Mouse (Mus musculus) MEL (cell line): ENCODE data around the gene Ctdspl. TPM values are rescaled to one million over a fixed set of nuclear protein-coding genes. Genes with fewer than 3 reads are reported as not detected.

Experiments used
- DNase-seq: peaks from one replicate; pipeline ENCODE4 v3.0.0; 2011; ENCODE audit warnings: low read depth, low spot score
- H3K27ac ChIP-seq: 2 replicates; pipeline ENCODE4 v1.5.1; 2012; ENCODE audit warnings: low read depth, mild to moderate bottlenecking, control low read depth, low read length, moderate library complexity; ENCODE audit not compliant: control insufficient read depth
- H3K27me3 ChIP-seq, 2 experiments: fragments of 150-350 bp in 1 of 2; sonication (generic) in 1 of 2; 2 replicates each; pipeline ENCODE4 v1.6.1; 2012; ENCODE audit warnings: low read length in 2 of 2, mild to moderate bottlenecking in 2 of 2, improper control_type of control experiment in 1 of 2, moderate library complexity in 1 of 2; ENCODE audit not compliant: insufficient read depth in 2 of 2, control insufficient read depth in 1 of 2
- H3K36me3 ChIP-seq, 2 experiments: 2 replicates each; pipeline ENCODE4 v1.6.1; 2012 to 2014; ENCODE audit warnings: low read length in 2 of 2, improper control_type of control experiment in 1 of 2, inconsistent platforms in 1 of 2, mild to moderate bottlenecking in 1 of 2; ENCODE audit not compliant: insufficient read depth in 2 of 2, control insufficient read depth in 1 of 2
- H3K4me1 ChIP-seq, 2 experiments: fragments of 150-350 bp in 1 of 2; sonication (generic) in 1 of 2; 2 replicates each; pipeline ENCODE4 v1.6.1; 2012; ENCODE audit warnings: low read length in 2 of 2, improper control_type of control experiment in 1 of 2, mild to moderate bottlenecking in 1 of 2; ENCODE audit not compliant: insufficient read depth in 2 of 2, control insufficient read depth in 1 of 2
- H3K4me3 ChIP-seq, 2 experiments: fragments of 150-350 bp in 1 of 2; sonication (generic) in 1 of 2; 2 replicates each; pipeline ENCODE4 v1.5.1; 2012; ENCODE audit warnings: low read depth in 2 of 2, low read length in 2 of 2, mild to moderate bottlenecking in 2 of 2, moderate library complexity in 2 of 2, control low read depth in 1 of 2, improper control_type of control experiment in 1 of 2; ENCODE audit not compliant: control insufficient read depth in 1 of 2, insufficient read depth in 1 of 2
- H3K79me2 ChIP-seq: 2 replicates; pipeline ENCODE4 v1.6.1; 2012; ENCODE audit warnings: mild to moderate bottlenecking, low read length, moderate library complexity; ENCODE audit not compliant: control insufficient read depth, poor library complexity, insufficient read depth
- H3K9ac ChIP-seq: 2 replicates; pipeline ENCODE4 v1.6.1; 2012; ENCODE audit warnings: low read depth, mild to moderate bottlenecking, control low read depth, low read length, moderate library complexity; ENCODE audit not compliant: control insufficient read depth, poor library complexity, severe bottlenecking
- H3K9me3 ChIP-seq: fragments of 150-350 bp; sonication (generic); replicated peaks from 2 replicates; pipeline ENCODE4 v1.6.1; 2012; ENCODE audit warnings: mild to moderate bottlenecking, low read length, improper control_type of control experiment, moderate library complexity; ENCODE audit not compliant: insufficient read depth
- CHD1 ChIP-seq: IDR thresholded peaks from 2 replicates; pipeline ENCODE4 v1.6.1; 2012; ENCODE audit warnings: low read depth, mild to moderate bottlenecking, inconsistent platforms, low read length, improper control_type of control experiment
- E2F4 ChIP-seq: IDR thresholded peaks from 2 replicates; pipeline ENCODE4 v1.6.1; 2011; ENCODE audit warnings: low read depth, low read length, improper control_type of control experiment, borderline replicate concordance
- EP300 ChIP-seq, 2 experiments: IDR thresholded peaks; 2 replicates each; pipeline ENCODE4 v1.6.1; 2011; ENCODE audit warnings: improper control_type of control experiment in 2 of 2, low read length in 2 of 2, low read depth in 1 of 2, mild to moderate bottlenecking in 1 of 2
- ETS1 ChIP-seq: IDR thresholded peaks from 2 replicates; pipeline ENCODE4 v1.6.1; 2012; ENCODE audit warnings: low read depth, mild to moderate bottlenecking, inconsistent platforms, low read length, improper control_type of control experiment, moderate library complexity
- GATA1 ChIP-seq: IDR thresholded peaks from 2 replicates; pipeline ENCODE4 v1.6.1; 2011; ENCODE audit warnings: low read depth, low read length, improper control_type of control experiment
- JUND ChIP-seq: IDR thresholded peaks from 2 replicates; pipeline ENCODE4 v1.6.1; 2011; ENCODE audit warnings: low read depth, mild to moderate bottlenecking, improper control_type of control experiment, low read length
- MAFK ChIP-seq: IDR thresholded peaks from 2 replicates; pipeline ENCODE4 v1.6.1; 2011; ENCODE audit warnings: low read depth, mild to moderate bottlenecking, low read length, improper control_type of control experiment, borderline replicate concordance
- MAX ChIP-seq: IDR thresholded peaks from 2 replicates; pipeline ENCODE4 v1.6.1; 2011; ENCODE audit warnings: low read length, improper control_type of control experiment
- MAZ ChIP-seq: IDR thresholded peaks from 2 replicates; pipeline ENCODE4 v1.6.1; 2012; ENCODE audit warnings: low read depth, mild to moderate bottlenecking, inconsistent platforms, low read length, improper control_type of control experiment
- MXI1 ChIP-seq: IDR thresholded peaks from 2 replicates; pipeline ENCODE4 v1.6.1; 2011; ENCODE audit warnings: mild to moderate bottlenecking, low read depth, low read length, improper control_type of control experiment
- MYB ChIP-seq: IDR thresholded peaks from 2 replicates; pipeline ENCODE4 v1.6.1; 2011; ENCODE audit warnings: mild to moderate bottlenecking, low read depth, low read length, improper control_type of control experiment
- POLR2A ChIP-seq, 2 experiments: IDR thresholded peaks; 2 replicates each; pipeline ENCODE4 v1.6.1; 2011 to 2012; ENCODE audit warnings: low read length in 2 of 2, mild to moderate bottlenecking in 2 of 2, control low read depth in 1 of 2, improper control_type of control experiment in 1 of 2, low read depth in 1 of 2, moderate library complexity in 1 of 2; ENCODE audit not compliant: control insufficient read depth in 1 of 2, insufficient read depth in 1 of 2, poor library complexity in 1 of 2
- POLR2AphosphoS2 ChIP-seq: IDR thresholded peaks from 2 replicates; pipeline ENCODE4 v1.6.1; 2011; ENCODE audit warnings: low read length, improper control_type of control experiment
- POLR2AphosphoS5 ChIP-seq: IDR thresholded peaks from 2 replicates; pipeline ENCODE4 v1.6.1; 2012; ENCODE audit warnings: low read depth, borderline replicate concordance, mild to moderate bottlenecking, inconsistent platforms, low read length, moderate library complexity, mixed read lengths
- RAD21 ChIP-seq: IDR thresholded peaks from 2 replicates; pipeline ENCODE4 v1.6.1; 2011; ENCODE audit warnings: mild to moderate bottlenecking, low read depth, low read length, improper control_type of control experiment
- RCOR1 ChIP-seq: IDR thresholded peaks from 2 replicates; pipeline ENCODE4 v1.6.1; 2012; ENCODE audit warnings: low read depth, mild to moderate bottlenecking, inconsistent platforms, low read length, improper control_type of control experiment
- SIN3A ChIP-seq: IDR thresholded peaks from 2 replicates; pipeline ENCODE4 v1.6.1; 2012; ENCODE audit warnings: low read length, improper control_type of control experiment, inconsistent platforms
- TAL1 ChIP-seq: IDR thresholded peaks from 2 replicates; pipeline ENCODE4 v1.6.1; 2012; ENCODE audit warnings: mild to moderate bottlenecking, inconsistent platforms, low read length, moderate library complexity, mixed read lengths
- TCF12 ChIP-seq: IDR thresholded peaks from 2 replicates; pipeline ENCODE4 v1.6.1; 2014; ENCODE audit warnings: low read depth, mild to moderate bottlenecking, inconsistent platforms, low read length, improper control_type of control experiment, moderate library complexity
- USF1 ChIP-seq: IDR thresholded peaks from 2 replicates; pipeline ENCODE4 v1.6.1; 2014; ENCODE audit warnings: low read depth, mild to moderate bottlenecking, inconsistent platforms, low read length, improper control_type of control experiment, moderate library complexity
- ZC3H11A ChIP-seq: IDR thresholded peaks from 2 replicates; pipeline ENCODE4 v1.6.1; 2012; ENCODE audit warnings: low read depth, mild to moderate bottlenecking, inconsistent platforms, low read length, improper control_type of control experiment
- polyA plus RNA-seq, 2 experiments: library from polyadenylated mRNA; stranded (reverse) in 1 of 2; unstranded in 1 of 2; fragments of >175 nt in 1 of 2; fragments of >200 nt in 1 of 2; gene quantifications; 2 replicates each; pipeline versions ENCODE4 v1.2.1 to v1.2.4; 2012; ENCODE audit warnings: low replicate concordance in 2 of 2, low read depth in 1 of 2; ENCODE audit not compliant: insufficient read length in 2 of 2, insufficient read depth in 1 of 2, missing spikeins in 1 of 2
- total RNA-seq: library from RNA; depleted of rRNA; stranded (reverse); fragments of 300-350 nt; gene quantifications from 2 replicates; pipeline ENCODE4 v1.2.3, GENCODE M21; 2012

Ctdspl gene
- total and polyA plus RNA-seq, 3 experiments = 15.3 to 20.7 TPM; not detected in 1

DNA sequence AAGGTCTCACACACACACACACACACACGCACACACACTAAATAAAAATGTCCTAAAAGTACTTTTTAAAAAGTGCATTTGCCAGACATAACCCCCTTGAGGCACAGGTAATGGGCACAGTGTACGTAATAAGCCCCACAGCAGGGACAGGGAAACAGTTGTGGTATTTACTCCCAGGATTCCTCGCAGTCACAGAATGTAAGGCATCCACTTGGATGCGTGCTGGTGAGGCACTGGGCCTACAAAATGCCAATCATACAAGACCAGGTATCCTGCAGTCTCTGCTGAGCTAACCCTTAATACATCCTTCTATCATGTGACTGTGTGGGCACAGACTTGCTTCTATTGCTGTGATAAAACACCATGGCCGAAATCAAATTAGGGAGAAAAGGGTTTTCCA is 22.2 kb downstream of the Ctdspl start:
- Histone ChIP-seq H3K36me3 (peaks cover 0 to 7% of the 10 kb centered on the region in 2 experiments; a peak in 2 of 4 replicates), H3K4me1 (peaks cover 0 to 9% of the 10 kb centered on the region in 2 experiments; a peak in 2 of 4 replicates), H3K4me3 (no peak overlapping the region), H3K9me3 (no peaks in the 10 kb centered on the region), H3K27ac (no peak overlapping the region), H3K27me3 (no peaks in the 10 kb centered on the region), H3K79me2 (no peaks in the 10 kb centered on the region), H3K9ac (no peak overlapping the region)
- TF ChIP-seq POLR2AphosphoS5 (no peak), CHD1 (no peak), SIN3A (no peak), MAX (no peak)
- no peak for DNase-seq

DNA sequence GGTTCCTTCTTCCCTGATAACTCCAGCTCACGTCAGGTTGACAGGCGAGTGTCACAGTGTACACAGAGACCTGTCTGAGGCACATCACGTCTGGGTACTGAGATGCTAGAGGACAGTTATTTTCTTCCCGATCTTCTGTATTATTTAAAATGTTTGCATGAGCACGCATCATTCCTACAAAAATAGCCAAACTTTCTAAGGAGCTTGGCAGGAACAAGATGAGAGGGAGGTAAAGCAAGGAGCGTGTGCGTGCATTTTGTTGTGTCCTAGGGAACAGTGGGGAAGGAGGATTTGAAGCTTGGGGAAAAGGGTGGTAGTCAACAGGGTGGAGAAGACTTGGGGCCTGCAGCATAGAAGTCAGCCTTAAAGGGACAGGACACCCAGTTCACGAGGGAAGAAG is 22.9 kb downstream of the Ctdspl start:
- no peaks in the 10 kb centered on the region for H3K79me2 ChIP-seq
- H3K9ac ChIP-seq = no peak overlapping the region
- no peaks in the 10 kb centered on the region for H3K9me3 ChIP-seq
- H3K27me3 ChIP-seq = no peaks in the 10 kb centered on the region
- peaks cover 0 to 7% of the 10 kb centered on the region in 2 experiments; a peak in 2 of 4 replicates for H3K36me3 ChIP-seq
- DNase-seq = no peak
- H3K4me3 ChIP-seq = no peak overlapping the region
- no peak for TF ChIP-seq MAFK
- no peak for TF ChIP-seq POLR2AphosphoS2
- no peak for TF ChIP-seq MYB
- no peak for TF ChIP-seq EP300 (IDR thresholded peaks at IDR 0.05; ENCODE audit: low read depth in 1 of 2, low read length in 2 of 2)
- TF ChIP-seq RAD21 = no peak
- TF ChIP-seq ETS1 = no peak
- TF ChIP-seq POLR2A (IDR thresholded peaks at IDR 0.05; ENCODE audit: control insufficient read depth in 1 of 2, insufficient read depth in 1 of 2, low read depth in 1 of 2, low read length in 2 of 2, poor library complexity in 1 of 2) = no peak
- TF ChIP-seq E2F4 = no peak
- no peak for TF ChIP-seq TAL1
- TF ChIP-seq TCF12 = no peak
- no peak for TF ChIP-seq MAZ
- TF ChIP-seq ZC3H11A = no peak
- TF ChIP-seq GATA1 = no peak
- TF ChIP-seq RCOR1 = no peak
- no peak for TF ChIP-seq MXI1
- no peak for TF ChIP-seq USF1
- no peak for TF ChIP-seq JUND
- peaks cover 0 to 5% of the 10 kb centered on the region in 2 experiments; a peak in 2 of 4 replicates for H3K4me1 ChIP-seq
- H3K27ac ChIP-seq = no peak overlapping the region
